Mouse (Mus musculus) retina, adult 2 months (tissue): Measurements from ENCODE around the gene Odc1.

Experiments
- DNase-seq: peaks from one replicate; pipeline ENCODE4 v3.0.0-alpha.2; 2012; ENCODE audit warnings: low read depth, low spot score

Gene Odc1

GRCm38 (mm10) chr12:17588436-17588835 lies 43.8 kb downstream of the Odc1 start:
- no peak for DNase-seq

- no peak for DNase-seq
Measured at GRCm38 (mm10) chr12:17588906-17589612, 44.5 kb downstream of the Odc1 start.

- DNase-seq = no peak
Measured at GRCm38 (mm10) chr12:17591249-17591648, 46.7 kb downstream of the Odc1 start.

DNA sequence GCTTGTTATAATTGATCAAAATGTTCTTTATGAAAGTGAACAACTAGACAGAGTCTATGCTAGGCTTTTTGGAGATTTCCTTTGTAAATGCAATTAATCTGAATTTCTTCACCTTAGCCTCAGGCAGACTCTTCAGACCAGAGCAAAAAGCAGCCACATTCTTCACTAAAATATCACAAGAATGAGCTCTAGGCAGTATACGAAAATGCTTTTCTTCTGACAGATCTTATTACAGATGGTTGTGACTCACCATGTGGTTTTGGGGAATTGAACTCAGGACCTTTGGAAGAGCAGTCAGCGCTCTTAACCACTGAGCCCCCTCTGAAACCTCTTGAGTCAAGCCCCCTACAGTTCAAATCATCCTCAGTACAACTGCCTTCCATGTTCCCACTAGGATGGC lies 49.4 kb downstream of the Odc1 start:
- no peak for DNase-seq

GRCm38 (mm10) chr12:17594701-17595100 lies 50.1 kb downstream of the Odc1 start:
- DNase-seq = no peak

- DNase-seq = no peak
Measured at GRCm38 (mm10) chr12:17595166-17595565, 50.6 kb downstream of the Odc1 start.
